Mouse (Mus musculus) layer of hippocampus, postnatal 10 days (tissue): ENCODE results near the gene Dgkz. TPM values are rescaled to one million over a fixed set of nuclear protein-coding genes. Genes with fewer than 3 reads are reported as not detected.

ENCODE experiments used
- DNase-seq, 2 experiments: peaks; one replicate each; pipeline ENCODE4 v3.0.0; 2021; ENCODE audit warnings: low spot score in 2 of 2
- total RNA-seq, 2 experiments: library from RNA; stranded (reverse); gene quantifications; 2 replicates each; pipeline ENCODE4 v1.2.3; 2021

Gene Dgkz
- total RNA-seq, 2 experiments from 2014 or later = 313 to 336 TPM

DNA sequence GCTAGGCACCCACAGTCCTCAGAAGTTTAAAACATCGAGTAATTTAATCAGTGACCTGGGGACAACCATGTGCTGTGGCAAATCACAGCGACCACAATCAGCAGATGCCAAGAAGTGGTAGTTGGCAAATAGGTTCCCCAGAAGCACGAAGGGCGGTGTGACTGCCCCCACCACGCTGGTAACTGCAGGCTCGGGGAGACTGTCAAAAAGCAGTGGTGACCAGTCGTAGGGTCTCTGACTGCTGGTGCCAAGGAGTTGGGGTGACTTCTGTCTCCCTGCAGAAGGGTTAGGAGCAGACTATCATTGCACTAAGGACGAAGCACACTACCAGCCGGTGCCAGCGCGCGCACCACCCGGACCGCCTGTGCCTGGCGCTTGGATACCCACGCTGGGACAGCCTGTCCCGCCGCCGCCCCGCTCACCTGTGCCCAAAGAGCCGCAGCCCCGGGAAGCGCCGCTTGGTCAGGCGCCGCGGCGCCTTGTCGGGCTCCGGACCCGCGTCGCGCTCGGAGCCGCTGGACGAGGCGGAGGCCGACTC lies 12.7 kb downstream of the Dgkz start:
- DNase-seq = peak; percentile 41 to 48

DNA sequence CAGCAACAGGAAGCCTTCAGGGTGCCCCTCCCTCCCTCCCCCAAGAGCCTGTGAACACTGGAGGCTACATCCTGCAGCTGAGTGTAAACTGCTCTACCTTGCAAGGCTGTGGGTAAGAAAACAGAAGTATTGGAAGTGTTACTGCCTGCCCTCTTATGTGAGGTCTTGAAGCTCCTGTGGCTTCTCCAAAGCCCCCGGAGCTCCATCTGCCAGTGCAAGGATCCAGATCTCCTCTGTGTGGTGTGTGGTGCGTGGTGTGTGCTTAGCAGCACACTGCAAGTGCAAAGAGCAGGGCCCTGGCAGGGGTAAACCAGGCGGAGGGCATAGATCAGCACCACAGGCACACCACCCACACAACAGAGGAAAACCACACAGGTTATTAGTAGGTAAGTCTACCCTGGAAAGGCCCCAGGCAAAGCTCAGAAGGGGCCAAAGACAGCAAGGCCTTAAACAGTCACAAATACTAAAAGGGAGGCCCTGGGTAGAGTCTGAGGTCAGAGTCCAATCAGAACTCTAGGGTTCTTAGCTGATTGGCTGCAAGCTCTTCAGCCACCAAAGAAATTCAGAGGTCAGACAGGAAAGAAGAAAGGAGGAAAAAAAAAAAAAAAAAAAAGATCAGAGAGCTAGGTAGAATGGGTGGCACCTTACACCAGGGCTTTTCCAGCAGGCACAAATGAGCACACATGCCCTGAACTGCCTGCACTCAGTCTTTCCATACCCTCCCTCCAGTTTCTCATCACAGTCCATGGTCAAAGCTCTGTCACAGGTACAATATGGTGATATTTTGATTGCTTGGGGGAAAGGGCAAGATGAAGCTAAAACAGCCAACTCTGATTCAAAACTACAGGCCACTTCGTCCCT lies 13.5 kb downstream of the Dgkz start:
- DNase-seq = no peak

DNA sequence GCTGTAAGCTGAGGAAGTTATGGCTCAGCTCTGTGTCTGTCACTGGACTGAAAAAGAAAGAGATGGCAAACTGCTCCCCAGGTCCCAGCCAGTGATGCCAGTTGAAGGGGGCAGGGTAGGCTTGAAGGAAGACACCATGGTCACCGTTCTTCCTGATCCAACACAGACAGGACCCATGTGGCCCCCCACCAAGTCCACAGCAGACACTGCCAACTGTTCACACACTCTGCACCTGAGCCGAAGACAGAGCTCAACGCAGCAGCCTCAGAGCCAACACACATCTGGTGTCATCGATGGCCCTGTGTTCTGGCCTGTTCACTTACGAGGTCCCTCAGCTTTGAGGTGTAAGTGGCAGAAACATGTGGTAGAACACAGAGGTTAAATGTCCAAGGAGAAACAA lies 15.2 kb downstream of the Dgkz start:
- no peak for DNase-seq

DNA sequence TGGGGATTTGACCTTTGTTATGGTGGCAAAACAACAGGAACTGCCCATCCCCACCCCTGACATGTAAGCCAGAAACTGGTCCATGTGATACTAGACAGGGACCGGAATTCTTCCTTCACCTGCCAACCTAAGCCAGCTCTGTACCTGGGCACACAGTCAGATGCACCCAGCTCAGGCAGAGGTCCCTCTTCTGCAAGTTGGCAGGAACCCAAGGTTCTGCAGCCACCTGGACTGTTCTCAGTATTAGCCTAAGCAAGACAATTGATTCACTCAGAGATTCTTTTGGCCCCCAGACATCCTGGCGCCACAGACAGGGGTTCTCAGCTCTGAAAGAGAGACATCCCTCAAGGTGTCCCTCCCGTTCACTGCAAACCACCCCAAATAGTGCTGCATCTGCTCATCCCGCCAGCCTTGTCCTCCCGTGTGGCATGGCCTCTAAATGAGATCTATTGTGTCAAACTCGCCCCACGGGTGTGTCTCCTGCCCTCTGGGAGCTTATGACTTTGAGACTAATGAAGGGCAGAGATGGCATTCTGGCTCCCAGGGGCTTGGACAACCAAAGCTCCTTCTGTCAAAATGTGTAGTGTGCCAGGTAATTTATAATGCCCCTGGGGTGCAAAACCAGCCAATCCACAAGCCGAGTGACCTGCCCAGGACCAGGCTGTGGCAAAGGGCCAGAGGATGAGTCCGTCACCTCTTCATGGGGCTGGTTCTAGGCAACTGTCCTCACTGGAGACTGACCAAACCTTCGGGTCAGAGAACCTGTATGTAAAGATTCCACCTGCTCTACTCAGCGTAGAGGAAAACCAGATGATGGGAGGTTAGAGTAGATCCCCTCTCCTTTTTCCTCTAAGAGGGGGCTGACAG lies 15.9 kb downstream of the Dgkz start:
- DNase-seq = no peak

DNA sequence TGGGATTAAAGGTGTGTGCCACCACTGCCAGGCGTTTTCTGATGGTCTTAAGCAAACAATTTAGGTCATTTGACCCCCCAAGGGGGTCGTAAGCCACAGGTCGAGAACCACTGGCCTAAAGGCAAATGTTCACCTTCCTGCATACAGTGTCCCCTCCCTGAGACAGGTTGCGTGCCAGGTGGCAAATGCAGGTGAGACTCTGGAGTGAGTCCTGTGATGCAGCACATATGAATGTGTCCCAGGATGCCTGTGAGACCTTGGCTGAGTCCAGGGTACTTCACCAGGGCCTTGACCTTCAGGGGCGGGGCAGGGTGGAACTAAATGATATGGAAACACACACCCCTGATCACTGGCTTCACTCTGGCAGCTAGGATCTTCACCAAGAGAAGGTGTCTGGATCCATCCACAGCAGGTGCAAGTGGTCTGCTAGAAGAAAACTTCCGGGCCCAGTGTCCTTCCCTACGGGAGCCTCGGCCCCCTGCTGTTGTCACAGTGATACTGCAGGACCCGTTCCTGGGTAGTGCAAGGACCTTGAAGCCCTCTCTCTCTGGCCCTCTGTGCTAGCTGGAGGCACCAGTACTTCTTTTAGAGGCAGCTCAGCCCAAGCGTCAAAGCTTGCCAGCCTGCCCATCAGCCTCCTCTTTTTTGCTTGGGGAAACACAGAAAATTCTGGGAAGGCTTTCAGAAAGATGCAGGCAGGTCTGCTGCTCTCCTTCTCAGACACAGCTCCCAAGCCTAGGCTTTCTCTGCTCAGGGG lies 16.8 kb downstream of the Dgkz start:
- peak; percentile 61 to 73 for DNase-seq

DNA sequence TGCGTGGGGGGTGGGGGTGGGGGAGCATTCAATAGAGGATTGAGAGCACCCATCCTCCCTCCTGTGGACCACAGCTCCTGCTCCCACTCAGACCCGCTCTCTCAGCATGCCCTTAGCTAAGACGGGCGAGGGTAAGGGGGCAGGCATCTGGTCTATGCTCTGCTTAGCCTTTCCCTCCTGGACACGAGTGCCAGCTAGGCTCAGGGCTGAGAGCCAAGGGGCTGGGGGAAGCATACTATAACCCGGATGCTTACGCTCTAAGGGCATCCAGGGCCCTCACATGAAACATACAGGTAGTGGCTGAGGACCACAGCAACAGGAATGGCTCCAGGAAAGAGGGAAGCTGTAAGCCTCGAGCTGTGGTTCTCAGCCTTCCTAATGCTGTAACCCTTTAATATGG lies 17.6 kb downstream of the Dgkz start:
- DNase-seq = no peak

DNA sequence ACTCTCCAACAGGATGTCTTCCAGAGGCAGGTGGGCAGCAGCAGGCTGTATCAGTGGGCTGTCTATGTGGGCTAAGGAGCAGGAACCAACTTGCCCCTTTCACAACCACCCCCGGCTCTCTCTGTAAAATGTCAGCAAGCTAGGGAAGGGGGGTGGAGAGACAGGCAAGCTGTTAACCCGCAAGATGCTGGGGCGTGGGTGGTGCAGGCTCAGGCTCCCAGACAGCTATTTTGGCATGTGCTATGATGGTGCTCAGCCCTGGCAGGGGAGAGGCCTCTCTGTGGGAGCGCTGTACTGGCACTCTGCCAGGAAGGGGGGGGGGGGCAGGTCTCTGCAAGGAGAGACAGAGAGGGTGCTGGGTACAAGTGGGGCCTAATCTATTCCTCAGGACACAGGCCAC lies 18.6 kb downstream of the Dgkz start:
- peak; percentile 72 to 77 for DNase-seq

DNA sequence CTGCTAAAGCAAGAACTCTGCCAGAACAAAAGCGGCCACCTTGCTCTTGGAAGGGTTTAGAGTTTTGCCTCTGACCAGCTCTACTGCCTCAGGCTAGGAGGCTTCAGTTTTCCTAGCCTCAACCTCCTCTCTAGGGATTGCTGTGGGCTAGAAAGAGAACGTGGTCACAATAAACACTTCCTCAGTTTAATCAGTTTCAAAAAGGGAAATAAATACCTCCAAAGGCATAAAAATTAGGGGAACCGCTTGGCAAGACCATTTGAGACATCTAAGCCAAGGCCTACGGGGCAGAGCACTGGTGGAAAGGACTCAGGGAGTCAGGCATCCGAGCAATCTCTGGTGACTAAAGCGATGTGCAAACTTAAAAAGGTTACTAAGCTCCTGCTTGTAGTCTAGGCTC lies 19.8 kb downstream of the Dgkz start:
- DNase-seq = no peak

DNA sequence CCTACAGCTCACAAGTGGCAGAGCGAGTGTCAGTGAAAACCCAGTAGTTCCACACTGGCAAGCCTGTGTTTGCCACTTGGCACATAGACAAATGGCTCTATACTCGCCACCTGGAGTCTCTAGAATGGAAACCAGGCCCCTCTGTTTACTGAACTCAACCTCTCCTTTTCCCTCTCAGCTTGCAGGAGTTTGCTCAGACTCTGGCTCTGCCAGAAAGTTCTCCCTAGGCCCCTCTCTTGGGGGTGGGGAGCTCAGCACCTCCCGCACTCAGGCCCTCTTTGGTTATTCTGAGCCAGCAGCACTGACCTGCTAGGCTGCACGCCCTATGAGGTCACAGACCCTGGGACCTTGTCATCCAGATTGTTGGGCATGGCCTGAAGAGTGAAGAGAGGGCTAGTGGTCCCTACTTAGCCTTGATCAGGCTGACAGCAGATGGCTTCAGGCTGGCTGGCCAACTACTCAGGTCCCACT lies 20.5 kb downstream of the Dgkz start:
- peak in 1 of 2 experiments; percentile 12 for DNase-seq

DNA sequence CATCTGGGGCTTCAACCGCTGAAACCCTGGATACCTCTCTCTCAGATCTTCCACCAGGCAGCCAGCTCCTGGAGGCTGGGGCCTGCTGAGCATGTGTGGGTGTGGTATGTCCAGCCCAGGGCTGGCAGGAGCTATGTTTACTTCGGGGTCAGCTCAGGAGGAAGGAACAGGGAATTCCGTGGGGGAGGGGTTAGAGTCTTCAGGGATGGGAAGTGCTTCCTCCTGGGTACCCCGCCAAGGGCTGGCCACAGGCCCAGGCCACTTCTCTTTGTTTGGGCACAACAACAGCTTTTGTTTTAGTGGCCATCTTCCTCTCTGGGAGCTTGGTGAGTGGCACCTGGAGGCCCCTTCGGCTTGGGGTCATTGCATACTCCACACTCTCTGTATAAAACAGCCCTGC lies 21.8 kb downstream of the Dgkz start:
- peak in 1 of 2 experiments; percentile 20 for DNase-seq

DNA sequence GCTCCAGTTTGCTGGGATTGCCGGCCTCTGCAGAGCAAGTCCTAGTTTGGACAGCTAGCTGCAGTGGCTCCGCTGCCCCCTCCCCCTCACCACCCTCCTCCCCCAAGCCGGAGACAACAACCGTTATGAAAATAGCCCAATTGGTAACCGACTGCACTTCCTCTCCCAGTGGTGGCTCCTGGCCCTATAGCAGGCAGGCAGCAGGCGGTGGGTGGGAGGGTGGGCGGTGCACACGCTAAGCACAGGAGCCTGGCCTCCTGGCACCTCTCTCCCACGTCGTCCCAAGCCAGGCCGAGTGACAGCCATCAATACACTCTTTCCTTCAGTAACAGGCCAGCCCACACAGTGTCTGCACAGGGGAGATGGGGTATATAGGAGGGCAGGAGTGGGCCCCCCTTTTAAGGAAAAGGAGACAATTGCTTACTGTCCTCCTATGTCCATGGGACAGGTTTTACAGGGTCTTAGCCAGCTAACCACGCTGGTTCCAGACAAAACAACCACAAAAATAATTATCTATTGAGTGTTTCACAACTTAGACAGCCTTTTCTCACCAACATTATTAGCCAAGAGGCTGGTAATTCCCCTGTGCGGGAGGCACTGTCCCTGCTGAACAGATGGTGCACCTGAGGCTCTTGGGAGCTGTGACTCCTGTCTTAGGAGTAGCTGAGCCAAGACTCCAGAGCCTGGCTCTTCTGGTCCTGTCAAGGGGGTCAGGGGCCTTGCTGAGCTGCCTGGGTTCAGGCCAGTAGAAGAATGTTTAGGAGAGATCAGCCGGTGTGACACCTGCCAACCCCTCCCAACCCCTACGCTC lies 25.2 kb downstream of the Dgkz start:
- DNase-seq = peak in 1 of 2 experiments; percentile 42

DNA sequence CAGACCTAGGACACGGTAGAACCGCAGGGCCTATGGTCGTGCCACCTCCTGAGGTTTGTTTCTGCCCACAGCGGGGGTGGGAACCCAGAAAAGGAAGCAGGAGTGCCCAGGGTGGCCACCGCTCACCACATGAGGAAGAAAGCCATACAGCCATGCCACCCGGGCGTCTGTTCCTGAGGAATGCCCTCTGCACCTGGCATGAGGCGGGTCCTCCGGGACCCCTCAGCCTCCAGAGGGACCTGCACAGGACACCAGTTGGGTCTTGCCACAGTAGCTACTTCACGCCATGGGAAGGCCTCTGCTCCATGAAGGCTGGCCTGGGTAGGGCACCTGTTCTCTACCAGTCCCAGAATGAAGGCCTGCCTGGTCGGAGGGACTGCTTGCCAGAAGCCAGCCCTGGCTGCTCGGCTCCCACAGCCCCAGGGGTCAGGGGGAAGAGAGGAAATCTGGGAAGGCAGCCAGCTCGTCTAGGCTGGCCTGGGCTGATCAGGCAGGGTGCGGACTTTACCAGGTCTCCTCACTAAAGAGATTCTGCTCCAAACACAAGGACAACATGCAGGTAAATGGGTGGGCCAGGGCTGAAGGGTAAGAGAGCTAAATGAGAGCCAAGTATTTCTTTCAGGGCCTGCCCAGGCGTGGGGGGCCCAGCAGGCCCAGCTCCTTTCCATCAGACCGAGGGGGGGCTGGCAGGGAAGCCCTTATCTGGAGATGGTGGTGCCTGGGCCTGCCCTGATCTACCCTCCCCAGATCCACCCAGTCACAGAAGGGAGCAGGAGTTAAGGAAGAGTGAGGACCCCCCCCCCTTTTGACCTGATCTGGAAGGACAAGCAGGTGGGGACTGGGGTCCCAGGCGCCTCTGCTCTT lies 26.0 kb downstream of the Dgkz start:
- DNase-seq = peak; percentile 45 to 57

DNA sequence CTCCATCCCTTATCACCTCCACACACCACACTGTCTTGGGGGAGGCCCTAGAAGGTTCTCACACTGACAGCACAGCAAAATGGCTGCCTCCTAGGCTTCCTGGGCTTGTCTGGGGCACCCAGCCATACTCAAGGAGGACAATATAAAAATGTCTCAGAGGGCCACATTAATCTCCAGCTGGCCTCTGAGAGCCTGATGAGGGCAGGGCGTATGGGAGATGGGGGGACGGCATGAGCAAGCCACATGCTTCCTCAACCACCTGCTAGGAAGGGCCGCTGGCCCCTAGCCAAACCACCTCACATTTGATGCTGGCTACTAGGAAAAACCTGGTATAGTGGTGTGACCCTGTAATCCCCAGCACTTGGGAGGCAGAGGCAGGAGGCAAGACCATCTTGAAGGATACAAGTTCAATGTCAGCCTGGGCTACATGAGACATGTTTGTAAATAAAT lies 26.8 kb downstream of the Dgkz start:
- DNase-seq = no peak

DNA sequence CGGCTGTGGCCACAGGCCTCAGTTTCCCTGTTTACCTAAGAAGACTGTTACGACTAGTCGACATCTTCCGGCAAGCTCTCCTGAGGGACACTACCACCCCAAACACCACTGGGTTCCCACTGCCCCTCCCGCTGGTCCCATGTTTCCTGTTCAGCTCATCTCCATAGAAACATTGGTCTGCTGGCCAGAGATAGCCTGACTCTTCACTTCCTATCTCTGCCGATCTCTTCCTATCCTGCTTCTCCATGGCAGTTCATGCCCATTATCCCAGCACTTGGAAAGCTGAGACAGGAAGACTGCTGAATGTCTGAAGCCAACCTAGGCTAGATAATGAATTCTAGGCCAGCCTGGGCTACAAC lies 27.5 kb downstream of the Dgkz start:
- DNase-seq = no peak

DNA sequence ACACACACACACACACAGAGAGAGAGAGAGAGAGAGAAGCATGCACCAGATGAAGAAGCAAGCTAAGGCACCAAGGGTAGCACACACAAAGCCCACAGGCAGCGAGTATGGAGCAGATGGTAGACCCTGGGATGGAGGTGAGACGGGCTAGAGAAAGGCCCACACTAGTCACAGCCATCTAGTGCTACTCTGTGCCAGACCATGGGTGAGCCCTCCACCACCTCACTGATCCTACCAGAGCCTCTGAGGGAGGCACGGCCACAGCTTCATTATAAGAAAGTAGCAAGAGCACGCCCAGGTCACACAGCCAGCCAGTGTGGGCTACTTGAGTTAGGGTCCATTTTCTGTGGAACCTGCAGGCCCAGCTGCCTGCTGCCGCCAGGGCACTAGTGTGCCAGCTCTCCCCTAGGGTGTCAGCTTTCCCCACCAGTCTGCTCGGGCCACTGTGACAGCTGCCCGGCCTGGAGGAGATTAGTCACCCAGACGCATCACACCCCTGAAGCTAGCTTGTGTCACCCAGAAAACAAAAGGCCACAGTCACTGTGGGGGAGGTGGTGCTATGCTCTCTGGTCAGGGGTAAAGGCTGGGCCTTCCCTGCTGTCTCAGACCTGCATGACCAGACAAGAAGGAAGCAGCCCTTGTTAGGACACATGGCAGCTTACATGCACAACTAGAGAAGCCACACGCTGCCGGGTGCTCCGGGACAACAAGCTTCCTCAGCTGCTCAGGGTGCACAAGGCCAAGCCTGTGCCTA lies 28.1 kb downstream of the Dgkz start:
- peak in 1 of 2 experiments; percentile 28 for DNase-seq

DNA sequence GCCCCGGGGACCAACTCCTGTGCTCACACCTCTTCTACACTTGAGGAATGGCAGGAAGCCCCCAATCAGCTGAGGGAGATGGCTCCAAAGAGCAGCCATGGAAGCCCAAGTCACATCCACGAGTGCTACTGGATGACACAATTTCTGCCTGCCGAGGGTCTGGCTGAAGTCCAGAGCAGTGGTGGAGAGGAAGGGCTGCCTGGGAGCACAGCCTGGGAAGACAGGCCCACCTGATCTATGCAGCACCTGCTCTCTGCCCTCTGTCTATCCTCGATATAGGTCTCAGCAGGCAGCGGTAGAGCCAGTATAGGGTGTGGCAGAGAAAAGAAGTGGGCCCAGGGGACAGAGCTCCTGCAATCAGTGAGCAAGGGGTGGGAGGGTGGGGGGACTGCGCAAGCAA lies 28.8 kb downstream of the Dgkz start:
- peak in 1 of 2 experiments; percentile 23 for DNase-seq

DNA sequence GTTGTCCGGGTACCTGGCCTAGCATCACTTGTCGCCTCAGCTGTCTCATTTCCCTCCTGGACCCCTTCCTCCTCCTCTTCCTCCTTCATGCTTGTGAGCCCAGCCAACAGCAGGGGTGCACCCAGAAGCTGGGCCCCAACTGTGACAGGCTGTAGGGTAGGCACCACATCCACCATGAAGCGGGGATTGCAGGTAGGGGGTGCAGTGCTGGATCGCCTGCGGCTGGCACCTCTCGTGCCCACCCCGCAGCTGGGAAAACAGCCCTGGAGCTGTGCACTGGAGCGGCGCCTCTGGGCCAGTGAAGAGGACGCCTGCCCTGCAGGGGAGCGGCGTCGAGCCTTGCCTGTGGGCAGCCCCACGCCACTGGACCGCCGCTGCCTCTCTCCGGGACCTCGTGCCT lies 30.2 kb downstream of the Dgkz start, which contains the start of gene Gm9821:
Gene Gm9821 (plus strand): TSS at position 221 of the 400 bp plus-strand sequence.
- DNase-seq = no peak
